Mouse (Mus musculus) cerebellum, postnatal 4 days (tissue): ENCODE data around the gene Phlda1.

Source experiments
- DNase-seq, 2 experiments: peaks; one replicate each; pipeline ENCODE4 v3.0.0; 2022; ENCODE audit warnings: low spot score in 2 of 2, mixed read lengths in 1 of 2

The Phlda1 gene

GRCm38 (mm10) chr10:111527613-111528012 lies 21.5 kb downstream of the Phlda1 start:
- DNase-seq: no peak

GRCm38 (mm10) chr10:111528283-111528682 lies 22.2 kb downstream of the Phlda1 start:
- no peak for DNase-seq

DNA sequence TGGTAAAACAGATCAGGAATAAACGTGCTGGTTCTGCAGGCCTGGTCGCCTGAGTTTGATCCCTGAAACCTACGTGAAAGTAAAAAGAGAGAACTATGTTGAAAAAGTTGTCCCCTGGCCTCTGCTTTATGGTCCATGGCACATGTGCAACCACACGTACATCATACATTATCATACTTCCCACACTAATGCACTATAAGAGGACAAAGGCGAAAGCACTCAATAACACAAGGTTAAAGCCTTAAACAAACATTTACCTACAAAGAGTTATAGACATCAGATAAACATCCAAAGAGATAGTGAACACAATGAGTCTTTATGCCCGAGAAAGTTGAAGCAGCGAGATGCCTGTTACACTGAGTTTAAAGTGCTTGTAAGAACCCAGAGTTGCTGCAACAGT lies 24.3 kb downstream of the Phlda1 start:
- DNase-seq: no peak

GRCm38 (mm10) chr10:111534691-111535090 lies 28.6 kb downstream of the Phlda1 start:
- DNase-seq: no peak

- no peak for DNase-seq
These were observed 31.3 kb downstream of the Phlda1 start for GRCm38 (mm10) chr10:111537410-111537809.

DNA sequence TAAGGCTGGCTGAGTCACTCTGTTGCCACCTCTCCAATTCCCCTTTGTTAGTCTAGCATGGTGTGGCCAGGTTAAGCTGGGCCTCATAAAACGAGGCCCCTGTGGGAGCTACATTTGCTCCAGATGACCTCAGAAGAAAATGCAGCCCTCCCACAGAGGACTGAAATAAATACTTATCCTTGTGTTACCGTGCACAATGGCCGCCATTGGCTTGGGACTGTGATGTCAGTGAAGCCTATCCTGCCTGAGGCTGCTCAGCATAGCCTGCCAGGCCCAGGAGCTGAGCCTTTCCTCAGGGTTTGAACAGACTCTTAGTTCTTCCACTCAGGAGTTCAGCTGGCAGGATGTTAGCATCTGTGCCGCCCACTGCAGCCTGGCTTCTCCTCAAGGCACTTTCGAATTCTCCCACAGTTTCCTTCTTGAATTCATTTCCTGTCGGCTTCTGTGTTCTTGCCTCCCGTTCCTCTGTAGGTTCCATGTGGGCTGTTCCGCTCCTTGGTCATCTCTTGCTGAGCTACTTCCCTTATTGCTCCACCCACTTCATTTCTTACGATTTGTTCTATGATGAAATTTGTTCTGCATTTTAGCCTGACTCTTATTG lies 33.7 kb downstream of the Phlda1 start:
- no peak for DNase-seq

DNA sequence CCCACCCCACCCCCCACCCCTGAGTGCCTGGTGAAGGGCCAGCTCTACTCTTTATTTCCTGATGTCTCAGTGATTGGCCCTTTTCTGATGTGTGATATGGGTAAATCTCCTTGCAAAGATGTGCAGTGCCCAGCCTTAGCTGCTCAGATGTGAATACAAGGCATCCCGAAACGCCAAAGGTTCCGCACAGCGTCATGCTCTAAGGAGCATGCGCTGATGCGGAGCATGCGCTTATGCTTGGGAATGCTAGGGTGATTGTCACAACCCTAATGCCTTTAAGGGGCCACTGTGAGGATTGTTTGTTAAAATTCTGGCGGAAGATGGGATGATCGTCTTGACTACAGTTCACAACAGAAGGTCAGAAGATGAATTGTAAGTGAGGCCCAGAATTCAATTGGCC lies 34.6 kb downstream of the Phlda1 start:
- DNase-seq: no peak

DNA sequence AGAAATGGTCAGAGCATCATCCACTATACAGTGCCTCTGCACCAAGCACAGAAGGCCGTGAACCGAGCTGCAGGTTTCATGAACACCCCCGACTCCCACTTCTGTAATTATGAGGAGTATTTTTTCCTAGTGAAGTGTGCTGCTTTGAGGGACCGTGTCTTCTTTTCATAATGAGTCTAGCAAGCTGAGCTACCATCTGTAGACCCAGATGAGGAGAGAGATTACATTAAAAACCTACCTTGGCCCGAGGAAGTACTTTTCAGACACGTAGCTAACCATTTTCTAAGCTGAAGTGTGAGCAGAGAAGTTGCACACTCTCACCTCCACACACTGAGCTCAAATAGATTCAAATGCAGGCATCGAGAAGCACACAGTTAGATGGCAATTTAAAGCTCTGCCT lies 37.0 kb downstream of the Phlda1 start:
- DNase-seq: no peak

GRCm38 (mm10) chr10:111543781-111544260 lies 37.7 kb downstream of the Phlda1 start:
- DNase-seq: no peak

- no peak for DNase-seq
These were observed 38.2 kb downstream of the Phlda1 start for GRCm38 (mm10) chr10:111544311-111544710.

- DNase-seq: no peak
These were observed 39.6 kb downstream of the Phlda1 start for GRCm38 (mm10) chr10:111545648-111546047.

GRCm38 (mm10) chr10:111547881-111548372 lies 41.8 kb downstream of the Phlda1 start:
- no peak for DNase-seq

- DNase-seq: peak in 1 of 2 experiments; percentile 33
These were observed 44.1 kb downstream of the Phlda1 start for GRCm38 (mm10) chr10:111550075-111550695.

GRCm38 (mm10) chr10:111553695-111554094 lies 47.6 kb downstream of the Phlda1 start:
- DNase-seq: no peak

- no peak for DNase-seq
These were observed 48.6 kb downstream of the Phlda1 start for GRCm38 (mm10) chr10:111554651-111555050.

GRCm38 (mm10) chr10:111558211-111558610 lies 52.1 kb downstream of the Phlda1 start:
- DNase-seq: no peak
